Mouse (Mus musculus) stomach, embryonic 16.5 days (tissue): ENCODE results near the gene Sec11a. TPM values are rescaled to one million over a fixed set of nuclear protein-coding genes. Genes with fewer than 3 reads are reported as not detected.

Experiments used
- ATAC-seq: fragments of 200-750 bp; cut with Nextera tagmentation; 2 replicates; pipeline ENCODE4 v1.8.0; 2017; ENCODE audit warnings: moderate number of reproducible peaks, moderate TSS enrichment; ENCODE audit not compliant: insufficient read depth, low FRiP score
- H3K27ac ChIP-seq: fragments of 300-500 bp; sonication (generic); 2 replicates; pipeline ENCODE4 v1.5.1; 2014; ENCODE audit warnings: low read length
- H3K27me3 ChIP-seq: fragments of 300-500 bp; sonication (generic); 2 replicates; pipeline ENCODE4 v1.6.1; 2014; ENCODE audit warnings: low read length, control low read depth, mixed read lengths; ENCODE audit not compliant: control insufficient read depth, insufficient read depth
- H3K36me3 ChIP-seq: fragments of 300-500 bp; sonication (generic); 2 replicates; pipeline ENCODE4 v1.6.1; 2014; ENCODE audit warnings: low read length; ENCODE audit not compliant: control insufficient read depth, insufficient read depth
- H3K4me1 ChIP-seq: fragments of 300-500 bp; sonication (generic); 2 replicates; pipeline ENCODE4 v1.6.1; 2014; ENCODE audit warnings: low read length, control low read depth, mixed read lengths; ENCODE audit not compliant: control insufficient read depth, insufficient read depth
- H3K4me2 ChIP-seq: fragments of 300-500 bp; sonication (generic); 2 replicates; pipeline ENCODE4 v1.6.1; 2014; ENCODE audit warnings: low read depth, low read length, mixed read lengths
- H3K4me3 ChIP-seq: fragments of 300-500 bp; sonication (generic); replicated peaks from 2 replicates; pipeline ENCODE4 v1.5.1; 2014; ENCODE audit warnings: mild to moderate bottlenecking, low read length
- H3K9ac ChIP-seq: fragments of 300-500 bp; sonication (generic); 2 replicates; pipeline ENCODE4 v1.6.1; 2014; ENCODE audit warnings: low read length
- H3K9me3 ChIP-seq: fragments of 300-500 bp; sonication (generic); replicated peaks from 2 replicates; pipeline ENCODE4 v1.6.1; 2016; ENCODE audit warnings: low read length, control low read depth; ENCODE audit not compliant: control insufficient read depth
- WGBS: fragments of 180-500 bp; shearing (Covaris S2); extraction: QIAGEN DNeasy Blood & Tissue Kit; methylation state at CpG from one replicate; pipeline ENCODE4 v1.1.7; 2014; 5-methylcytosine and 5-hydroxymethylcytosine counted together
- polyA plus RNA-seq: library from polyadenylated mRNA; unstranded; fragments of >200 nt; fragmentation: Nextera tagmentation; extraction: Ambion mirVana; gene quantifications from 2 replicates; pipeline ENCODE4 v1.2.1, GENCODE M21; 2015

The Sec11a gene
- polyA plus RNA-seq, 1 experiment from 2014 or later = 228 TPM

DNA sequence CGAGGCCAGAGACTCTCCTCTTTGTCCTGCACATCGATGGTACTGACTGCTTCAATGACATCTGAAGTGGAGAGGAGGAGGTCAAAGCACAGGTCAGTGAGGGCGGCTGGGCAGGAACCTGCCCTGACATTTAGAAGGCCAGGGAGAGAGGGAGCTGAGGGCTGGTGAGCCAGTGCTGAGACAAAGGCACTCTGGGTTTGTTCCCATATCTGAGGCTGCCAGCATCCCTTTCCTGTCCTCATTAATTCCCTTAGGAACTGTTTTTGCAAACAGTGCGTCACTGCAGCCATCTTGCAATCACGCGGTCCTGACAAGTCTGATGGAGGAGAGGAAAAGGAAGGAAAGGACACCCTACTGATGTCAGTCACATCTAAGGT lies 53.8 kb downstream of the Sec11a start:
- no peaks in the 10 kb centered on the region for H3K9me3 ChIP-seq
- no peak overlapping the region for H3K9ac ChIP-seq
- peaks cover 10% of the 10 kb centered on the region for H3K4me1 ChIP-seq
- WGBS = 82% methylated on average over 6 of the region's 6 CpGs
- peaks cover 8% of the 10 kb centered on the region; the same call in 1 of the 2 replicates for H3K36me3 ChIP-seq
- no peaks in the 10 kb centered on the region for H3K27me3 ChIP-seq
- no peak overlapping the region for H3K27ac ChIP-seq
- no peak overlapping the region for H3K4me2 ChIP-seq
- no peak overlapping the region for H3K4me3 ChIP-seq
- no peak for ATAC-seq

DNA sequence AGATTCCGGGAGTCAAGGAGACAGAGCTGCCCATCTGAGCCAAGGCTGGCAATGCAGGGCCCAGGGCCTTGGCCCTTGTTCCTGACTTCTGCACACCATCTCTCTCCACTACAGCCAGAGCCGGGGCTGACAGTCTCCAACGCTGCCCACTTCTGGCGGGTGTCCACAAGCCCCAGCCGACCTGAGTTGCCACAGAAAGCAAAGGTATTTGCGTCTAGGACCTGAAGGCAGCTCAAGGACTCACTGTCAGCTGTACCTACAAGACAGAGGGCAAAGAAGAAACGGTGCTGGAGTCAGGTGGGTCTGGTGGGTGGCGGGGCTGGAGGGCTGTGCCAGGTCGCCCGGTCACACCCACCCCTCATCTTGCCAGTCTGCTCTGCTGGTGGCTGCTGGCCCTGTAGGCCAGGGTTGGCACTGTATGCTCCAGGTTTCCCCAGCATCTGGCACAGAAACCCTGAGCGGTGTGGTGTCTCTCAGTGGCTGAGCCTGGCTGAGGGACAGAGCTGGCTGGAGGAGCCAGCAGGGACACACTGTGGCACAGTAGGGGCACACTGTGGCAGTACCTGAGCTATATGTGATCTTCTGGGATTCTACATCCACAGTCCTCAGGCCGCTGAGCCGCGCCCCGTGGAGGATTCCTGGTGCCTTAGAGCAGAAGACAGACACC lies 54.4 kb downstream of the Sec11a start:
- Histone ChIP-seq H3K27me3 (no peaks in the 10 kb centered on the region), H3K4me3 (no peak overlapping the region), H3K4me1 (peaks cover 12% of the 10 kb centered on the region), H3K9ac (no peak overlapping the region), H3K36me3 (peaks cover 8% of the 10 kb centered on the region; the same call in 1 of the 2 replicates), H3K27ac (no peak overlapping the region), H3K9me3 (no peaks in the 10 kb centered on the region), H3K4me2 (no peak overlapping the region)
- WGBS = 90% methylated on average over 15 of the region's 15 CpGs
- no peak for ATAC-seq

DNA sequence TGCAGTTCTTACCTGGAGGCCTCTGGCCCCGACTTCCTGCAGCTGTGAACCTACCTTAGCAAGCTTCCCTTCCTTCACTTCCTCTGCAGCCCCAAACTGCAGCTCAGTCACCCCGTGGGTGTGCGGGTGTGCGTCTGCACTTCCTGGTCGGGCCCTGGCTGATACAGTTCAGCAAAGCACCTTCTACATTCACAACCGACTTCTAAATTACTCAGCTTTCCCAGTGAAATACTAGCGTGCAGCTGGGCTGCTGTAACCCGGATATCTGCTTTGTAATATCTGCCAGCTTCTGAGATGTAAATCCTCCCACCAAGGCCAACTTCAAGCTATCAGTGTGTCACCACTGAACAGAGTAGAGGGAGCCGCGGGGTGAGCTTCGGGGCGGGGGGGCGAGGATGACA lies 57.7 kb downstream of the Sec11a start:
- Histone ChIP-seq H3K4me2 (no peak overlapping the region), H3K4me1 (peaks cover 12% of the 10 kb centered on the region), H3K36me3 (peaks cover 2% of the 10 kb centered on the region; the same call in 1 of the 2 replicates), H3K4me3 (no peak overlapping the region), H3K9me3 (no peaks in the 10 kb centered on the region), H3K9ac (peak overlapping the region; percentile 47), H3K27ac (peak overlapping the region; percentile 64), H3K27me3 (no peaks in the 10 kb centered on the region)
- ATAC-seq = no peak
- WGBS = 69% methylated on average over 13 of the region's 13 CpGs

DNA sequence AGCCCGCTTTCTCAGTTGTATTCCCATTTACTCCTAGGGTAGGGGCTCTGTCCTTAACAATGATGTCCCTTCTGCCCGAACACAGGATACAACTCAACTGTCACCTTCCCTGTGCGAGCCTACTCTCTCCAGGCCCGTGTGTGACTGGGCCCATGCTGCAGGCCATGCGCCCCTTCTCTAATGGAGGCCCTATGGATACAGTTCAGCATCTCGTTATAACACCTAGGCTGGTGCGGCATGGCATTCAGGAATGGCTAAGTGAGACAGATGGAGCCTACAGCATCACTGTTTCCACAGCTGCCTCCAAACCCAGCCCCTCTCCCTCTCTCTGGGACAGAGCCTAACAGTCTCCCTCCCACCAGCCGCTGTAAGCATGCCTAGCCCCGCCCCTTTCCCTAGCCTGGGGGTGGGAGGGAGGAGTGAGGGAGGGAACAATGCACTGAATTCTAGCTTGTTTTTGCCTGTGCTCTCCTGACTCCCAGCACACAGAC lies 58.5 kb downstream of the Sec11a start:
- WGBS = 41% methylated on average over 9 of the region's 9 CpGs
- H3K36me3 ChIP-seq = no peaks in the 10 kb centered on the region
- H3K9ac ChIP-seq = peak overlapping the region; percentile 47
- no peaks in the 10 kb centered on the region for H3K27me3 ChIP-seq
- H3K4me1 ChIP-seq = peaks cover 12% of the 10 kb centered on the region
- peak overlapping the region; percentile 64 for H3K27ac ChIP-seq
- H3K9me3 ChIP-seq = no peaks in the 10 kb centered on the region
- peak; percentile 88 for ATAC-seq
- H3K4me3 ChIP-seq = no peak overlapping the region
- H3K4me2 ChIP-seq = 0 out of 2 replicates have a peak overlapping the region, but pooled peaks have one; percentile 6

GRCm38 (mm10) chr7:80888595-80888994 lies 59.0 kb downstream of the Sec11a start:
- Histone ChIP-seq H3K36me3 (no peaks in the 10 kb centered on the region), H3K4me3 (no peak overlapping the region), H3K4me2 (no peak overlapping the region), H3K27me3 (no peaks in the 10 kb centered on the region), H3K27ac (peak overlapping the region; percentile 64), H3K9ac (no peak overlapping the region), H3K4me1 (peaks cover 12% of the 10 kb centered on the region), H3K9me3 (no peaks in the 10 kb centered on the region)
- 65% methylated on average over 7 of the region's 7 CpGs for WGBS
- ATAC-seq = peak; percentile 8; the same call in 1 of the 2 replicates

GRCm38 (mm10) chr7:80885666-80886065 lies 61.9 kb downstream of the Sec11a start:
- Histone ChIP-seq H3K27ac (no peak overlapping the region), H3K36me3 (no peaks in the 10 kb centered on the region), H3K4me1 (peaks cover 16% of the 10 kb centered on the region), H3K4me2 (no peak overlapping the region), H3K9me3 (no peaks in the 10 kb centered on the region), H3K9ac (no peak overlapping the region), H3K27me3 (no peaks in the 10 kb centered on the region), H3K4me3 (no peak overlapping the region)
- no peak for ATAC-seq
- 11% methylated on average over 1 of the region's 1 CpGs for WGBS

DNA sequence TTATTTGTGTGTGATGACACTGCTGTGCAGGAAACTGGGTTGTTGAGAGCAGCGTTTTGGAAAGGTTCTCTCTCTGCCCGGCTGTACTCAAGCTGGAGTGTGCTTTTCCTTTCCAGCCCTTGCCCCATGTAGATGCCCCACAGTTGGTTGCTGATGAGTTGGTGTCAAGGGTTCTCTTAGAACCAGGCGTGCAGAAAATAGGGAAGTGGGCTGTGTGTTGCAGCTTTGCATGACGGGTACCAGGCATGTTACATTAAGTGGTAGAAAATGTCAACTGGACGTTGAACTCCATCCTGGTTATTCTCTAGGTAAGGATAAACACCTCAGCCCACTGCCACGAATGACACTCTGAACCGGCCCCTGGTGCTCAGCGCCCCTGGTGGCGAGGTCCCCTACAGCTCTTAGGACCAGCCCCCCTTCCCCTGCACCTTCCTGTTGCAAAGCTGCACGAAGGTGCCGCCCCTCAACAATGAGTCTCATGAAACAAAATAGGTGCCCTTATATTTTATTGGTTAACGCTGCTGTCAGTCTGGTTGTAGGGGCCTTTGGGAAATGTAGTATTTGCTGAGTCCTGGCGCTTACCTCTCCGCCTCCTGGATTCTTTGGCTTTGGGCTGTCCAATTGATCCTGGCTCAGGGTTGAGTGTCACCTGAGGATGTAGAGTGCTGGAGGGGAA lies 64.6 kb downstream of the Sec11a start:
- peaks cover 4% of the 10 kb centered on the region; the same call in 1 of the 2 replicates for H3K4me1 ChIP-seq
- WGBS = 16% methylated on average over 14 of the region's 14 CpGs
- peak overlapping the region; percentile 26 for H3K4me3 ChIP-seq
- H3K27me3 ChIP-seq = no peaks in the 10 kb centered on the region
- ATAC-seq = peak; percentile 90
- no peaks in the 10 kb centered on the region for H3K36me3 ChIP-seq
- peak overlapping the region; percentile 60 for H3K4me2 ChIP-seq
- no peak overlapping the region for H3K27ac ChIP-seq
- peak overlapping the region; percentile 55 for H3K9ac ChIP-seq
- no peaks in the 10 kb centered on the region for H3K9me3 ChIP-seq

- Histone ChIP-seq H3K36me3 (peaks cover 19% of the 10 kb centered on the region), H3K4me2 (no peak overlapping the region), H3K27me3 (no peaks in the 10 kb centered on the region), H3K4me3 (no peak overlapping the region), H3K9me3 (no peaks in the 10 kb centered on the region), H3K27ac (no peak overlapping the region), H3K9ac (no peak overlapping the region), H3K4me1 (no peaks in the 10 kb centered on the region)
- peak; percentile 29; the same call in 1 of the 2 replicates for ATAC-seq
- 61% methylated on average over 37 of the region's 37 CpGs for WGBS
Measured at GRCm38 (mm10) chr7:80875727-80876126, 71.9 kb downstream of the Sec11a start.

DNA sequence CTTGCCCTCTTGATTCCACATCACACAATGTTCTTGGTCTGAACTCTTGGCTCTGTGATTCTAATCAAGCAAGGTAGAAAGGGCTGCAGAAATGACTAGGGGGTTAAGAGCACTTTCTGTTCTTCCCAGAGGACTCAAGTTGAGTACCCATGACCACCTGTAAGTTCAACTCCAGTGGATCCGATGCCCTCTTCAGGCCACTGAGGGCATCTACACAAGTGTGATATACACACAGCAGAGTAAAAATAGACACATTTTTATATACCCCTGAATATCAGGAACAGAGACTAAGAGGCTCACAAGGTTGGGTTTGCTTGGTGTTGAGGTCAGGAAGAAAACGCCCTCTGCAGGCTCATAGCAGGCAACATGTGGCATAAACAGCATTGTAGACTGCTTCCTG lies 73.9 kb downstream of the Sec11a start:
- Histone ChIP-seq H3K9me3 (no peaks in the 10 kb centered on the region), H3K4me1 (no peaks in the 10 kb centered on the region), H3K4me2 (no peak overlapping the region), H3K4me3 (no peak overlapping the region), H3K27me3 (no peaks in the 10 kb centered on the region), H3K36me3 (peaks cover 20% of the 10 kb centered on the region), H3K9ac (no peak overlapping the region), H3K27ac (no peak overlapping the region)
- WGBS = 90% methylated on average over 2 of the region's 2 CpGs
- ATAC-seq = no peak
